1 mouse cellular context compared by ENCODE assay signal in the genomic region with DNA sequence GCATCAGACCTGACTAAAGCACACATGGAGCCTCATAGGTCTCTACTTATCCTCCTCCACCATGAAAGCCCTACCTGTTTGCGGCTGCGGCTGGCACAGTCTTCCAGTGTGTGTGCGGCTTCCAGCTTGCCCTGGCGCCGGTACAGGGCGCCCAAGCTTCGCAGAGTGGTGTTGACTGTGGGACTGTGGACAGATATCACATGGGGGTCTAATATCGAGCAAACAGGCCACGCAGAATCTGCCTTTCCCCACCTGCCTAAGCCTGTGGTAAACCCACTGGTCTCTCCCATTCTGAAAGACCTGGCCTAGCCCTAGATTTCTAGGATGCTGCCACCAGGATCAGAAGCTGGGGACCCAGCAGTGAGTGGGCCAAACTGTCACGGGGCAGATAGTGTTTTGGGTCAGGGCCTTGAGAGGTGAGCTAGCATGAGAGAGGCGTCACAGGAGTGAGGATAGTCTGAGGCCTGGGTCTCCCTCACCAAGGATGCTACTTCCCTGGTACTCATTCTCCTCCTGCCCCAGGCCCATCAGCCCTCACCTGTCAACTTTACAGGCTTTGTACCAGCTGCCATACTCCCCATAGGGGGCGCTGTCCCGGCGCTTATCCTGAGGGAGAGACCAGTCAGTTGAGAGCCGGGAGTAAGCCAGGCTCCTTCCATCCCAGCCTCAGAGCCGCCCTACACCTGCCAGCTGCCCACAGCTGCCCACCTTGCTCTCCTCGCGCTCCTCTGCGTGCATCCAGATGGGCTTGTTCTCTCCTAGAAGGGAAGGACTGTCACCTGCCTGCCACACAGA.
TF ChIP-seq lines count a peak whose summit lies in the region.

No protein-coding gene starts in this region.

TF ChIP-seq in CH12.LX, 34 proteins besides CTCF, POLR2A, EP300 and RAD21:
- TF ChIP-seq KAT2A (IDR thresholded peaks at IDR 0.05; ENCODE audit: insufficient replicate concordance, low read length): no peak
- TF ChIP-seq JUN (IDR thresholded peaks at IDR 0.05; ENCODE audit: insufficient read depth, low read depth, low read length): no peak
